Mouse (Mus musculus): ENCODE measurements around the gene Kremen1. TPM values are rescaled to one million over a fixed set of nuclear protein-coding genes. Genes with fewer than 3 reads are reported as not detected.

Gene Kremen1
- polyA plus RNA-seq, 1 experiment: 23.9 TPM

- DNase-seq (ENCODE audit: low read depth): no peak
These were observed 45.8 kb downstream of the Kremen1 start for GRCm38 (mm10) chr11:5215401-5216187.

DNA sequence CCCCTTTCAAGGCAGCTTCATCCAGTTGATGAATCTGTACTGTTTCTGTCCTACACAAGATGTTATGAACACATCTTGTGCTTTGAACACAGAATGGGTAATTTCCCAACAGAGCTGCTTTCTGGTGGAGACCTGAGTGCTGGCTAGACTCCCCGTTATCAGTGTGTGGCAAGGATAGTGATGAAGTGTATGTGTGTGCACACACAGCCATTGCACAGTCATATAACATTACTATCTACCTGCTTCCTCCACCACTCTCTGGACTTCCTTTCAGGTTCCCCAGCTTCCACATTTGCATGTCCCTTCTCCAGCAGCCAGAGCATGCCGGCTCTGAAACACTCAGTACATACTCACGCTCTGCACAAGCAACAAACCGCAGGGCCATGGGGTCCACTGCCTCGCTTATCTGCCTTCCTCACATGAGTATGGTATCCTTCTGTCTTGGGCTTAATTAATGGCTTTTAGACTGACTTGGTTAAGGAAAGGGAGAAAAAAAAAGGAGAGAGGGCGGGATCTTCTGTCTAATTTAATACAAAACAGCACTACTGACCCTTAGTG is 46.8 kb downstream of the Kremen1 start:
- DNase-seq (ENCODE audit: low read depth): no peak

- no peak for DNase-seq (ENCODE audit: low read depth)
These were observed 58.3 kb downstream of the Kremen1 start for GRCm38 (mm10) chr11:5203054-5203453.

- DNase-seq (ENCODE audit: low read depth): no peak
These were observed 59.3 kb downstream of the Kremen1 start for GRCm38 (mm10) chr11:5201799-5202680.

DNA sequence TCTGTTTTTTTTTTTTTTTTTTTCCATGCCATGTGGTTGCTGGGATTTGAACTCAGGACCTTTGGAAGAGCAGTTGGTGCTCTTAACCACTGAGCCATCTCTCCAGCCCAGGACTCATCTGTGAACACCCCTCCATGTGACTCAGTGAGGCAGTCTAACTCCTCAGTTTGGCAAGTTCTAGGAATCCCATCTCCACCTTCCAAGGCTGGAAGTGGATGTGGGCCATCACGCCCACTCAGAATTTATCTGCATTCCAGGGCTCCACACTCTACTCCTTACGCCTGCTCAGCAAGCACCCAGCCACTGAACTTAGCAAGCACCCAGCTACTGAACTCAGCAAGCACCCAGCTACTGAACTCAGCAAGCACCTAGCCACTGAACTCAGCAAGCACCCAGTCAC is 61.5 kb downstream of the Kremen1 start:
- no peak for DNase-seq (ENCODE audit: low read depth)

DNA sequence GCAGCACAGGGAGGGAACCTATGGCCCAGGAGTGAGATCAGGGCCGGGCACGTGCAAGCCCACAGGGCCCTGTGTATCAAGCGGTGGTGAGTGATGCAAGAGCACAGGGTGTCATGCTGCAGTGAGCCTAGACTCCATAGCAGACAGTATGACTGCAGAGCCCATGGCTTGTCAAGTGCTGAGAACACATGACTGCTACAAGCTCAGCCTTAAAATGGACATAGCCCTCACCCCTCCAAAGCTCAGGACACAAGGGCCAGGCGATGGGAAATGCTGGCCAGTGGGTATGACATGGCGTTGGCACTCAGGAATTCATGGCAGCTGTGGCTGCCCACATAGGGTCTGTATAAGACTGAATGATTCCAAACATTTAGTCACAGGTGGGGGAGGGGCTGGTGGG is 64.3 kb downstream of the Kremen1 start:
- DNase-seq (ENCODE audit: low read depth): no peak

- DNase-seq (ENCODE audit: low read depth): no peak
These were observed 64.8 kb downstream of the Kremen1 start for GRCm38 (mm10) chr11:5196583-5196982.

DNA sequence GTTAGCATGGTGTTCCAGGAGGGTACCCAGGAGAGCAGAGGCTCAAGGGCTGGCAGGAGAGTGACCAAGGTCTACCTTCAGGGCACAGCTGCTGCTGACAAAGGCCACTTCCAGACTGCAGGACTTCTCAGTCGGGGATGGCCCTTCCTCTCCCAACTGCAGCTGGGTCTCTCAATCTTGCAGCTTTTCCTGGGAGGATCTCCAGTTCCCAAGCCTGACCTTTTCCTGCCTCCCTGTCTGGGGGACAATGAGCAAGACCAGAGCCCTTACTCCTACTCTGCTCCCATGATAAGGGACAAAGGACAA is 67.8 kb downstream of the Kremen1 start:
- no peak for DNase-seq (ENCODE audit: low read depth)

- no peak for DNase-seq (ENCODE audit: low read depth)
These were observed 68.3 kb downstream of the Kremen1 start for GRCm38 (mm10) chr11:5192840-5193575.

DNA sequence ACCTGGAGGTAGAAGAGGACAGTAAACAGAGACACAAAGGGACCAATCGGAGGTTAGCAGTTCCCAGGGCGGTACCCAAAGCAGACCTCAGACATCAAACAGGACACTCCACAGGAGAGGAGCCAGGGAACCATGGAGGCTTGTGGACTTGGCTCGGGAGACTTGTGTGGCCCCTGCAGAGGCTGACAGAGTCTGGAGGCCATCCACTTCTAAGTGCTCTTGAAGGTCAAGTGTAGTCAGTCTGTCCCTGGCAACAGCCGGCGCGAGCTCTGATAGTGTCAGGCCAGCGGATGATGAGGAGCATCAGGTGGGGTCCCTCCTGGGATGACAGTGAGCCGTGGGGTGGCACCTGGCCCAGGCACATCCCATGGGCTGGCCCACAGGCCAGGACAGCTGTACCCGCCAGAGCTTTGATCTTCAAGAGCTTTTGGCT is 69.3 kb downstream of the Kremen1 start:
- DNase-seq (ENCODE audit: low read depth): no peak

GRCm38 (mm10) chr11:5189239-5189933 is 72.0 kb downstream of the Kremen1 start:
- DNase-seq (ENCODE audit: low read depth): no peak

DNA sequence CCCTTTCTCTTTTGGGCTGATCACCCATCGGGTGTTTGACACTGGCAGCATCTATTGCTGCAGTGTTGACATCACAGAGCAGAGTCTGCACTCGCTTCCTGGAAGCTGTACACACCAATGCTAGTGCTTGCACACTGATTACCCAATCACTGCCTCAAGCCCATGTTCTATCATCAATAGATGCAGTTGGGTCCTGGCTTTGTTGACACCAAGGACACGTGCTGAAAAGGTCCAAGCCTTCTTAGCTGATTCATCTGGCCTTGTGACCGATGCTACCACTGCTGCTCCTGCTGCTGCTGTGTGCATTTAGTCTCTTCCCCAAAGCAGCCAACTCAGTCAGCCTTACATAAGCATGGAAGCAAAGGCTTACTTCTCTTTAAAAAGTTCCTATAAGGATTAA is 73.2 kb downstream of the Kremen1 start:
- DNase-seq (ENCODE audit: low read depth): no peak

DNA sequence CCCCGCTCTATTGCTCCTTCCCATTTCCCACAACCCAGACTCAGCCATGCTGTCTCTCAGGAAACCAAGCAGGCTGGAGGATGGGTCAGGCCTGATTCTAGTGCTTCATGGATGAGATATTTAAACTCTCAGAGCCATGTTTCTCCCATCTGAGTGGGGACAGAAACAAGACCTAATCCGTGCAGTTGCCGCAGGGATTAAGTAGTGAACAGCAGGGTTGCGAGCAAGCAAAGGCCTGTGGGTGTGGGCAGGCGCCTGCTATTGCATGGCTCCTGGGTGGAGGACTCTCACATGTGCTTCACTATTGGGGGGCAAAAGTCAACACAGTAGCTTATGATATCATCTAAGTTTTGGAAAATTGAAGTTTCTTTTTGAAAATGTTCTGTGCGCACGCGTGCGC is 76.5 kb downstream of the Kremen1 start:
- DNase-seq (ENCODE audit: low read depth): no peak

DNA sequence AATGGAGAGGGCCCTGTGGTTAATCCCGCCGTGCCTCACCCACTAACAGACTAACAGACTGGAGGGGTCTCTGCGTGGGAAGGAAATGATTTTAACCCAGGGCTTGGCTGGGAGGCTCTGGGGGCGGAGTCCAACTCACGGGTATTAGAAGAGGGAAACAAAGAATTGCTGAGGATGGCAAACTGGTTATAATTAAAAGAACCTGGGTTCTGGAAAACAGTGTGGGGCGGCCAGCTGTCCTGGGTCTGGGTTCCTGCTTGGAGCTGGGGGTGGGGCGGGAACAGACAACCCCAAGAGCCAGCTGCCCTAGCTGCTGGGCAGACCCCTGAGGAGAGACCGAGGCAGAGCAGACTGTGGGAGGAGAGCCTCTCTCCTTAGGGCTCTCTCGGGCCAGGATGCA is 77.1 kb downstream of the Kremen1 start:
- no peak for DNase-seq (ENCODE audit: low read depth)

DNA sequence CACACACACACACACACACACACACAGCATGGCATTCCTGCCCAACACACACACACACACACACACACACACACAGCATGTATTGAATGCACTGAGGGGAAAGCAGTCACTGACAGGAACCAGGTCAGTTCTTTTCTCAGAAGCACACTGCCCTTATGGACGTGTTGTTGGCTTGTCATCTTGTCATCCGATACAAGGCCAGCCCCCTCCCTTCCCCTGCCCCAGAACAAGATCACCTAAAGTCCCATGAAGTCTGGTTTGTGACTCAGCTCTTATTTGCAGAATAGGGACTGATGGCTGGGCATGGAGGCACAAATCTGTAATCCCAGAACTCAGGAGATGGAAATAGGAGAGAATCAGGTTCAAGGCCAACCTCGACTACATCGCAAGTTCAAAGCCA is 78.5 kb downstream of the Kremen1 start:
- DNase-seq (ENCODE audit: low read depth): no peak

DNA sequence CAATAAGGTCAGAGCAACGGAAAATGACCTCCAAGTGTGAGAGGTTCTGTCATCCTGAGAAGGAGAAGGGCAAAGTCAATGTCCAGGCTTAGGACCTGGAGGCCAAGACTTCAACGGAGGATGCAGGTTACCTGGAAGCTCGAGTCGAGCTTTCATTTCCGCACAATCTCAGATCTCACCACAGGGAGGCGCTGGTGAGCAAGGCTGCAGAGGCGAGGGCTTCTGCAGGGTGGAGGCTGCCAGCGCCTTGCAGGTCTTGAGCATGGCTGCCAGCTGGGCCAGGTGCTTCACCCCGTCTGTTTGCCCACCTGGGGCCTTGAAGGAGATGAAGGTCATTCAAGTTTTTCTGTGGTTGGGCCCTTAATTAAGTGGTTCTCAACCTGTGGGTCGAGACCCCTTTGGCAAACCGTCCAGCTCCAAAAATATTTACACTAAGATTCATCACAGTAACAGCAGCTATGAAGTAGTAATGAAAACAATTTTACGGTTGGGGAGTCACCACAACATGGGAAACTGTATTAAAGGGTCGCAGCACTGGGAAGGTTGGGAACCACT is 79.4 kb downstream of the Kremen1 start:
- DNase-seq (ENCODE audit: low read depth): peak; percentile 24

DNA sequence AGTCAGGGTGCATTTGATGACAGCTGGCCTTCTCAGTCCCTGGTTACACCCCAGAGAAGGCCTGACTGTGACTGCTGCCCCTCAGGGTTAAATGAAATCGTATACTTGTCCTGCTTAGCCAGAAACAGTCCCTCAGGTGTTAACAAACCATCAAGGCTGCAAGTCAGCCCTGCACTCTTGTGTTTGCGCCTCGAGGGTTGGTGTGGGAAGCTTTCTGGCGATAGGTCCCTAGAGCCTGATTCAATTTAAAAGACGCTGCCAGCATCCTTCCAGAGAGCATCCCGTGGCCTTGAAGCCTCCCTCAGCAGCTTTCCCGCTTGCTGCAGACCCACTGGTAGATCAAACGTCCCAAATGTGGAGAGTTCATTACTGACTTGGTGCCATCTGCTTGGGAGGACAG is 82.0 kb downstream of the Kremen1 start:
- DNase-seq (ENCODE audit: low read depth): no peak

GRCm38 (mm10) chr11:5177171-5177570 is 84.2 kb downstream of the Kremen1 start:
- no peak for DNase-seq (ENCODE audit: low read depth)

DNA sequence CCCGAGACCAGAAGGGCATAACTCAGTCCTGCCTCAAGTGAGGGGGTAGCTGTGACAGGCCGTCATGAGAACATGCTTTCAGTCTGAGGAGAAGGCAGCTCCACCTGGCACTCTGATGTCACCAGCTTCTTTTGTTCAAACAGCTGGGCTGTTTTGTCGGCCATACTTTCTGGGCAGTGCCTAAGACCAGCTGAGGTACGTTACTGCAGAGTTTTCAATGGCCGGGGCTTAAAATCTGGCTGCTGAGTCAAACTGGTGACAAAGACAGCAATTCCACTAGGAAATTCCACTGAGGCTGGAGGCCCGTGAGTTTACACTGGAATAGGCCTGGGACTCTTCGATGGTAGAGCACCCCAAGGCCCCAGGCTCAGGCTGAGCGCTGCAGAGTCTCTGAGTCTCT is 84.7 kb downstream of the Kremen1 start:
- no peak for DNase-seq (ENCODE audit: low read depth)

DNA sequence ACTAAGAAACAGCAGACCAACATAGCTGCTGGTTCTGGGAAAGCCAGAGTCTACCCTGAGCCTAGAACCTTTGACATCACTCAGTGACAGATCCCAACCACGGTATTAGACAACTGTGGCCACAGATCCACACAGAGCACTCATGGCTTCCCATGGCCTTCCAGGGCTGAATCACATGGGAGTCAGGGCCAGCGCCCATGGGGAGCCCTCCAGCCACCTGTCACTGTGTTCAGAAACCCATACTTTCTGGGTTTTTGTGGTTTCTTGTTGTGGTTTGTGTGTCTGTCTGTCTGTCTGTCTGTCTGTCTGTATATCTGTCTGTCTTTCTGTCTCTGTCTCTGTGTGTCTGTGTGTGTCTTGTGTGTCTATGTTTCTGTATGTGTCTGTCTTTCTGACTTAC is 85.5 kb downstream of the Kremen1 start:
- DNase-seq (ENCODE audit: low read depth): no peak

GRCm38 (mm10) chr11:5175141-5175540 is 86.2 kb downstream of the Kremen1 start:
- no peak for DNase-seq (ENCODE audit: low read depth)

All from gonadal fat pad, adult 2 months (tissue).